Mouse (Mus musculus): ENCODE measurements at regions not wholly inside any gene's neighbourhood (a gene's known extent, or its start where the extent isn't known, plus 50 kb on each side); places are given as distances from the start of the nearest gene placed in this dataset.

DNA sequence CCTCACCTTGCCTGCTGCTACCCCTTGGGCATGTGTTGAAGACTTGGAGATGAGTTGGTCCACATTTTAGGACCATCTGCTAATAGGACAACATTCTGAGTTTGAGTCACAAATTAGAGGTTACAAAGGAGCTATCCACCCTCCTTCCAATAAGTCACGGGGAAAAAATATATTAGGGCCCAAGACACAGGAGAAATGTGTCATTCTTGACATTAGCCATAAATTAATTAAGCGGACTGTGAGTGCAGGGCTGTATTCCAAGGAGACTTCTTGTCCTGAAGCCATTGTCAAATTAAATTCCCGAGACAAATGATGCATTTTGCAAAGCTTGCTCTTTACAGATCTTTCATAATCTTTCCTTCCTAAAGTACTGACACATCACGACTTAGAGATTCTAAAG is 79.2 kb downstream of the 1700020N01Rik start:
- no peak for DNase-seq (ENCODE audit: low spot score in 2 of 2)
- intact Hi-C loops (cut with DNase I), result no loop called here

GRCm38 (mm10) chr10:21672666-21673065 is 79.7 kb downstream of the 1700020N01Rik start:
- intact Hi-C loops (cut with DNase I), result no loop called here

DNA sequence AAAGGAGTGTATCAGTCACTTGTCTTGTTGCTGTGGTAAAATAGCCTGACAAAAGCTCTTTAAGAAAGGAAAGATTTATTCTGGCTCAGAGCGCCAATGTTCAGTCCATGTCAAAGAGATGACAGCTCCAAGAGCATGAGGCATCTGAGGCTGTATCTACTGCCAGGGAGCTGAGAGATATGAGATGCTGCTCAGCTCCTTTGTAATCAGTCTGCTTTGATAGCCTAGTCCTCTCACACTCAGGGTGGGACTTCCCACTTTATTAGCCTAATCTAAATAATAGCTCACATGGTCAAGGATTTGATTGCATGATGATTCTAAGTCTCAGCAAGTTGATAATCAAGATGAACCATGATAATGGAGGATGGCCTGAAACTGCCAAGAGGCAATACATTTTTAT is 80.9 kb downstream of the 1700020N01Rik start:
- intact Hi-C loops (cut with DNase I), result no loop called here
- no peak for DNase-seq (ENCODE audit: low spot score in 2 of 2)

More at GRCm38 (mm10) chr10:21672666-21673065, 79.7 kb downstream of the 1700020N01Rik start:
- no peak for DNase-seq (ENCODE audit: low spot score in 2 of 2)

DNA sequence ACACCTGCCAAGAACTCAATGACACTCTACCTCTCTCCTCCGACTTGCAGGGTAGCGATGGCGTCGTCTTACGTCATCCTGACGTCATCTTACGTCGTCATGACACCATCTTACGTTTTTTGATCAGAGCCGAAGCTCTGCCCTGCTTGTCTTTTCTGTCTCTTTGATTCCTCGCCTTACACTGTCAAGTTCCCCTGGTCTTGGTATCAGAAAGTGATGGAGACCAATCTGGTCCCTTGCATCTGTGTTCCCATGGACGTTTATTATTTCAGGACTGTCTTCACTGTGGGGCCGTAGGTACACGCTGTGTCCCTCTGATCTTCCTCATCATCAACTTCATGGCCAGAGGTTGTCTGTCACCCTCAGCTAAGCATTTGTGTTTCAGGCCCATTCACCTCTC is 82.8 kb downstream of the 1700020N01Rik start:
- DNase-seq (ENCODE audit: low spot score in 2 of 2), result no peak
- intact Hi-C loops (cut with DNase I), result no loop called here

DNA sequence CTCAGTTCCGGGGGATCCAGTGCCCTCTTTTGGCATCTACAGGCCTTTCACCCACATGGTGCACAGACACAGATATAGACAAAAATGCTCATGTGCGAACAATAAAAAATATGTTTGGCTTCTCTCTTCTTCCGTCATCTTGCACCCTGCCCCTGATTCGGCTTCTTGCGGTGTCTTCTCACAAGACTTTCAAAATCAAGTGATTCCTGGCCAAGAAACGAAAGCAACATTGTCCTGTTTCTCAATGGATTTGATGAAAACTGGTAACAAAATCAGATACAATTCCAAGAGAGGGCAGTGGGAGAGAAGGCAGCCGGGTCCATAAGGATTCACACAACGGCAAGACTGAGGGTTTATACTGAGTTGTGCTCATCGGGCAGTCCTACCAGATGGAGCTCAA is 85.0 kb downstream of the 1700020N01Rik start:
- DNase-seq (ENCODE audit: low spot score in 2 of 2), result no peak
- intact Hi-C loops (cut with DNase I), result no loop called here

- no peak for DNase-seq (ENCODE audit: low spot score in 2 of 2)
- intact Hi-C loops (cut with DNase I), result no loop called here
These were observed 85.4 kb downstream of the 1700020N01Rik start for GRCm38 (mm10) chr10:21678372-21678771.

GRCm38 (mm10) chr10:21678811-21679451 is 86.0 kb downstream of the 1700020N01Rik start:
- DNase-seq (ENCODE audit: low spot score in 2 of 2), result no peak
- intact Hi-C loops (cut with DNase I), result no loop called here

DNA sequence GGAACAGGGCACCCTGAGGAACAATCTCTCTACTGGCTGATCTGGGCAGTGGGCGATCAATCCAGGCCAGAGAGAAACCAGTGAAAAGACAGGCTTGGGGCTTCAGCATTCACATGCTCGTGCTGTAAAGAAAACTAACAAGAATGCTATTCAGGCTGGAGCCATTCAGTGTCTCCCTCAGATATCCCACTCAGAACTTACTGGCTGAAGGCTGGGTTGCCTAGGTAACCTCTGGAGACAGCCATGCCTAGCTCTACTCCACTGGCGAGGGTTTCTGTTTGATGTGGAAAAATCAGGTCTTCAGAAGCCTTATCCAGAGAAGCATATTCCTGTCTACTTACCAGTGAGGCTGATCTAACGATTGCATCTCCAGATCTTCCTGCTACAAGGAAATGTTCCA is 87.8 kb downstream of the 1700020N01Rik start:
- intact Hi-C loops (cut with DNase I), result no loop called here
- DNase-seq (ENCODE audit: low spot score in 2 of 2), result no peak

GRCm38 (mm10) chr10:21684286-21685013 is 91.5 kb downstream of the 1700020N01Rik start:
- peak in 1 of 2 experiments; percentile 71 for DNase-seq (ENCODE audit: low spot score in 2 of 2)
- intact Hi-C loops (cut with DNase I), result loop anchor here (5.0 kb wide), 2 partner anchors 77 to 308 kb away; no protein-coding TSS in a partner anchor

DNA sequence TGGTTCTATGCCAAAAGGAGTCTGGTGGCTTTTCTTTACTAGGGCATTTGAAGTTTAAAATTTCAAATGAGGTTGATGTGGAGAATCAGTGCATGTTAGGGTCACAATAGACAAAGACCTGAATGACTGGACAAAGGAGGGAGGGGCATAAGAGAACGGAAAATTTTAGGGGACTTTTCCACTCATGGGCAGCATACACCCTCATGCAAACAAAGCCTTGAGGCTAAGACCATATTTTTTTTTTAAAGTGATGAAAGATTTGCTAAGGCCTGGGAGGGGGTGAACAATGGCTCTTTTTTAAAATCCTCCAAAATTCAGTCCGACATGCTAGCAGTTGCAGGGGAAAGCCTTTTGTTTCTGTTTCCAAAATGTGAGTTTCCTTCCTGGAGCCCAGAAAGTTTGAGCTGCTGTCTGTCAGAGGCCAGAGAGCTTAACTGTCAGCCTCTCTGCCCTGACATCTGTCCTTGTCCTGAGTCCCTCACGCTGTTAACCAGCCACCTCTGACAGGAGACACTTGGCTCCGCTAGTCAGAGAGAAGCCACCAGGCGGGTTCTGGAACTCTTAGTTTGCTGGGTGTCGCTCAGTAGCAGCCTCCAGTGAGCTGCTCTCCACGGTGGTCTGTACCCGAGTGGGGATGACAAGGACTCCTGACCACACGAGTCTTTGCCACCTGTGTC is 92.3 kb downstream of the 1700020N01Rik start:
- intact Hi-C loops (cut with DNase I), result loop anchor here (5.0 kb wide), 2 partner anchors 78 to 307 kb away; no protein-coding TSS in a partner anchor
- DNase-seq (ENCODE audit: low spot score in 2 of 2), result peak; percentile 44 to 45

- intact Hi-C loops (cut with DNase I), result loop anchor here (5.0 kb wide), 2 partner anchors 79 to 306 kb away; no protein-coding TSS in a partner anchor
- no peak for DNase-seq (ENCODE audit: low spot score in 2 of 2)
These were observed 93.1 kb downstream of the 1700020N01Rik start for GRCm38 (mm10) chr10:21686060-21686459.

DNA sequence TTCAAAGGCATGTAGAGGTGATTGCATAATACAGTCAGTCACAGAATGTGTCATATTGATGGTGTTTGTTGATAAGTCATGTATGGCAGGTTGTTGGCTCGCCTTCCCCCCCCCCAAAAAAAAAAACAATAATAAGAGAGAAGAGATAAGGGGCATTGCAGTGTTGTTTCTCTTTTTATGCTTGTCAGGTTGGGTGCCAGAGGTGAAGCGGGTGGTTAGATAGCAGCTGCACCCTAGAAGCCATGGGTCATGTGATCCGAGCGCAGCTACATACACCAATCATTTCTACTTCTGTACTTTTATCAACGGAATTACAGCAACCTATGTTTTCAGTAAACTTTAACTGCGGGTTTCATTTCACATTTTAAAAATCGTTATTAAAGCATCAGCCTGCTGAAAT is 94.5 kb downstream of the 1700020N01Rik start:
- DNase-seq (ENCODE audit: low spot score in 2 of 2), result no peak
- intact Hi-C loops (cut with DNase I), result loop anchor here (5.0 kb wide), 2 partner anchors 80 to 305 kb away; no protein-coding TSS in a partner anchor

DNA sequence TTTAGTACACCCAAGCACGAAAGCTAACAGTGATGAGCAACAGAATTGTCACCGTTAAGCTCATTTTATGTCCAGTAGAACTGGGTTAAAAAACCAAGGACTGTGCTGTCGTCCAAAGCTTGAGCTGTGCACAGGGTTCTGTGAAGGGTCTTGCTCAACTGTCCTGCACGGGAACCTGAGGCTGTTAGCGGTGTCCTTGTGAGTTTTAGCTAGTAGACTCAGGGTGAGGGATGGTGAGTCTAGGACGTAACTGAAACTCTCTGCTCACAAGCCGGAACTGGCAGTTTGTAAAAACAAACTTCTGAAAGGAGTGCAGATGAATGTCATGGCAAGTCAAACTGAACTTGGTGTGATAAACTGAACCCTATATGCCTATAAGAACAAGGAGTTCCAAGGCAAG is 95.6 kb downstream of the 1700020N01Rik start:
- intact Hi-C loops (cut with DNase I), result loop anchor here (5.0 kb wide), 2 partner anchors 81 to 304 kb away; no protein-coding TSS in a partner anchor

GRCm38 (mm10) chr10:21689847-21690269 is 96.9 kb downstream of the 1700020N01Rik start:
- no peak for DNase-seq (ENCODE audit: low spot score in 2 of 2)
- intact Hi-C loops (cut with DNase I), result loop anchor here (5.0 kb wide), 2 partner anchors 83 to 302 kb away; no protein-coding TSS in a partner anchor

More for the DNA sequence above, 95.6 kb downstream of the 1700020N01Rik start:
- no peak for DNase-seq (ENCODE audit: low spot score in 2 of 2)

- DNase-seq (ENCODE audit: low spot score in 2 of 2), result peak in 1 of 2 experiments; percentile 17
- intact Hi-C loops (cut with DNase I), result no loop called here
These were observed 102.2 kb downstream of the 1700020N01Rik start for GRCm38 (mm10) chr10:21695185-21695584.

DNA sequence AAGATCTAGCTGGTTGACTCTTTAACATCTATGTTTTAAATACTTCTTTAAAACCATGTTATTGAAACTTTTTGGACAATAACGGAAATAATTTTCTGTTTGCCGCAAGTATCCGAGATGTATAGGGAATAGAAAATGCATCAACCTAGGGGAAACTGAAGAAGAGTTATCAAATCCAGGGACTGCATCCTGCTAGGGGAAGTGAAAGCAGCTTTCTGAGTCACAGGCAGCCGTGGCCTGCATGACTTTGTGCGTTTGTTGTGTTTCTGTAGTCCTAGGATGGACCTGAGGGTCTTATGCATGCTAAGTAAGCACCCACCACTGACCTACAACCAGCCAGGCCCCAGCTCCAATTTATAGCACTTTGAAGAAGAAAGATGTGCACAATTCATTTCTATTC is 103.7 kb downstream of the 1700020N01Rik start:
- intact Hi-C loops (cut with DNase I), result no loop called here
- no peak for DNase-seq (ENCODE audit: low spot score in 2 of 2)

- intact Hi-C loops (cut with DNase I), result loop anchor here (5.0 kb wide), 2 partner anchors 94 to 291 kb away; no protein-coding TSS in a partner anchor
- DNase-seq (ENCODE audit: low spot score in 2 of 2), result peak in 1 of 2 experiments; percentile 32
These were observed 108.6 kb downstream of the 1700020N01Rik start for GRCm38 (mm10) chr10:21701580-21701979.

- intact Hi-C loops (cut with DNase I), result loop anchor here (5.0 kb wide), 2 partner anchors 95 to 290 kb away; no protein-coding TSS in a partner anchor
- peak in 1 of 2 experiments; percentile 34 for DNase-seq (ENCODE audit: low spot score in 2 of 2)
These were observed 109.2 kb downstream of the 1700020N01Rik start for GRCm38 (mm10) chr10:21702134-21702533.

GRCm38 (mm10) chr10:21711866-21712265 is 118.9 kb downstream of the 1700020N01Rik start:
- intact Hi-C loops (cut with DNase I), result no loop called here
- DNase-seq (ENCODE audit: low spot score in 2 of 2), result no peak

DNA sequence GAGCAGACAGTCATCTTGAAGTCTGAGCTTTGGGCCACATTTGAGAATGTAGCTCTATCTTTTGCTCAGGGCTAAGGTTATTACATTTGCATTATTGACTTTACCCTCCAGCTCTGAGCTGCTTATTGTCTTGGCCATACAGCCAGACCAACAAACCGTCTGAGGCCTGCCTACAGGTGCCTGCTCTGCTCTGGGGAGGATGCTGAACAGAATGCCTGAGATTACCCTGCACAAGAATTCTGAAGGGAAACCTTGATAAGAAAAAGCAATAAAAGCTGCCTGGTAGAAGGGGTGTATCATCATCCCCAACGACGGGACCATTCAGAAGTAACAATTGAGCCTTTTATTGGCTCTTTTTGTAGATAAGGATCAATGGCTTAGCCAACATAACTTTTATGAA is 119.9 kb downstream of the 1700020N01Rik start:
- DNase-seq (ENCODE audit: low spot score in 2 of 2), result no peak
- intact Hi-C loops (cut with DNase I), result no loop called here

Data from left cerebral cortex, postnatal 25 days (tissue).